Mouse (Mus musculus): Measurements from ENCODE around the gene Prkce. TPM values are rescaled to one million over a fixed set of nuclear protein-coding genes. Genes with fewer than 3 reads are reported as not detected.
A peak's percentile ranks its signal among the peaks of the same experiment; 100 is the strongest.

Gene Prkce
- total and polyA plus RNA-seq, 2 experiments from 2014 or later, result 50.8 to 55.8 TPM

DNA sequence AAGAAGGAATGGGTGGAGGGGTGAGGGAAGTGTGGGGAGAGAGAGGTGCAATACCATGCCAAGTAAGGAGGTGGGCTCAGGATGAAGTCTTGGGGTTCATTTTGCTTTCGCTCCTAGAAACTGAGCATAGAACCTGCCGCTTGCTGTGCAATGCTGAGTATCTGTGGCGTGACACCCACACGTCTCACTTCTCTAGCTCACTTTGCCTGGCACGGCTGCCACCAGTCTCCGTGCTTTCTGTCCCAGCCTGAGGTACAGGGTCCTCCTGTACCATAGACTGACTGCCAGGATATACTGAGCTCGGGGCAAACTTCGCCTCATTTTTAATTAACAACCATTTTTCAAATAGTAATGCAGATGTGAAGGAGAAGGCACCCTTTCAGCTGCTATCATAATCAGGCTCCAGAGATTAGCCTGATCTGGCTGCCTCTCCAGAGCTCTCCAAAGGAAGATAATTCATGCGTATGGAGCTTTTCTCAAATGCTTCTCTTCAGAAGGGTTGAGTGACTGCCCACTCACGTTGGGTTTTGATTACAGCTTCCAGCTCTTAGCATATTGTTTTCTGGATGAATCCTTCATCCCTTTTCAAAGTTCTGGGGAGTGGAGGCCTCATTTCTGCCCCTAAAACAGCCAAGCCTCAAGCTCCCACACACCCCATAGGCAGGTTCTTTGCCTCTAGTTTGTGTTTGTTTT, 253.2 kb downstream of the Prkce start:
- ATAC-seq, result no peak
- Histone ChIP-seq H3K4me2 (ENCODE audit: low read depth, low read length) (no peak overlapping the region), H3K4me3 (ENCODE audit: low read length) (no peak overlapping the region), H3K4me1 (ENCODE audit: insufficient read depth, low read length) (peaks cover 14% of the 10 kb centered on the region), H3K27me3 (ENCODE audit: insufficient read depth, low read length) (no peaks in the 10 kb centered on the region), H3K36me3 (ENCODE audit: insufficient read depth, low read length) (no peaks in the 10 kb centered on the region), H3K27ac (no peak overlapping the region), H3K9ac (replicated peaks; ENCODE audit: low read length) (no peak overlapping the region), H3K9me3 (ENCODE audit: low read length) (no peaks in the 10 kb centered on the region)
- no peak for TF ChIP-seq CTCF (IDR thresholded peaks at IDR 0.05; ENCODE audit: low read depth)
- DNase-seq (ENCODE audit: low spot score), result peak; percentile 26
- WGBS, result 71% methylated on average over 10 of the region's 10 CpGs

DNA sequence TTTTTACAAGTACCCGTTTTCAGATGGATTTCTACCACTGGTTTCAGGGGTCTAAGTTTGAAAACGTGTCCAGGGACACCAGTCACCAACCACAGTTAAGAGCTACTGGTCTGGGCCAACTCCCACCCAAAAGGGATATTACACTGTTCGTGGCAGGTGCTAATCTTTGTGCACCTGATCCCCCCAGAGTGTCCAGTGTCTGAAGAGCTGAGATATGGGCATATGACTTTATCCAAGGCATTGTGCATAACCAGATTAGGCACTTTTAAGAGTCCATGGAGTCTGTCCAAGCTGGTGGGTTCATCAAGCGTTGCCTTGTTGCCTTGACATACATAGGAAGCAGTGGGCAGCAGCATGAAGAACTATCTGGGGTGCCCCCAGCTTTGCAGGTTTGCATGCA, 254.4 kb downstream of the Prkce start:
- Histone ChIP-seq H3K36me3 (ENCODE audit: insufficient read depth, low read length) (no peaks in the 10 kb centered on the region), H3K9me3 (ENCODE audit: low read length) (no peaks in the 10 kb centered on the region), H3K4me2 (ENCODE audit: low read depth, low read length) (no peak overlapping the region), H3K9ac (replicated peaks; ENCODE audit: low read length) (no peak overlapping the region), H3K27ac (no peak overlapping the region), H3K4me3 (ENCODE audit: low read length) (no peak overlapping the region), H3K4me1 (ENCODE audit: insufficient read depth, low read length) (peaks cover 4% of the 10 kb centered on the region; the same call in 1 of the 2 replicates), H3K27me3 (ENCODE audit: insufficient read depth, low read length) (no peaks in the 10 kb centered on the region)
- DNase-seq (ENCODE audit: low spot score), result no peak
- TF ChIP-seq CTCF (IDR thresholded peaks at IDR 0.05; ENCODE audit: low read depth), result no peak
- 89% methylated on average over 4 of the region's 4 CpGs for WGBS
- no peak for ATAC-seq

DNA sequence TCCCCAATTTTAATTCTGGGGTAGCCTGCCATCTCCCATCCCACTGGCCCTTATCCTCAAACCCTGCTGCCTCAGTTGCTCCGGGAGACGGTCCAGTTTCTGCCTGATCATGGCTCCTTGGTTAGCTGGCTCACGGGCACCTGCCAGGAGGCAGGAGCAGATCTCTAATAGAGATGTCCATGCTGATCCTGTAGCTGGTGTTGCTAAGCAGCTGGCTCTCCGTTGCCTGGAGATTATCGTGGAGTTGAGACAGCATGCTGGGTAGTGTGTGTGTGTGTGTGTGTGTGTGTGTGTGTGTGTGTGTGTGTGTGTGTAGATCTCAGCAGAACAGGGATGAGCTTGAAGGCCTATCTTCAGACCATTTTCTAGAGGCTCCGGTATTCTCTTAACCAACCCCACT, 262.3 kb downstream of the Prkce start:
- no peak for TF ChIP-seq CTCF (IDR thresholded peaks at IDR 0.05; ENCODE audit: low read depth)
- no peak overlapping the region for H3K4me2 ChIP-seq (ENCODE audit: low read depth, low read length)
- no peaks in the 10 kb centered on the region for H3K27me3 ChIP-seq (ENCODE audit: insufficient read depth, low read length)
- ATAC-seq, result peak; percentile 84
- no peak overlapping the region for H3K9ac ChIP-seq (replicated peaks; ENCODE audit: low read length)
- no peak overlapping the region for H3K27ac ChIP-seq
- H3K36me3 ChIP-seq (ENCODE audit: insufficient read depth, low read length), result no peaks in the 10 kb centered on the region
- DNase-seq (ENCODE audit: low spot score), result peak; percentile 70
- H3K9me3 ChIP-seq (ENCODE audit: low read length), result no peaks in the 10 kb centered on the region
- 49% methylated on average over 6 of the region's 6 CpGs for WGBS
- no peaks in the 10 kb centered on the region for H3K4me1 ChIP-seq (ENCODE audit: insufficient read depth, low read length)
- no peak overlapping the region for H3K4me3 ChIP-seq (ENCODE audit: low read length)

DNA sequence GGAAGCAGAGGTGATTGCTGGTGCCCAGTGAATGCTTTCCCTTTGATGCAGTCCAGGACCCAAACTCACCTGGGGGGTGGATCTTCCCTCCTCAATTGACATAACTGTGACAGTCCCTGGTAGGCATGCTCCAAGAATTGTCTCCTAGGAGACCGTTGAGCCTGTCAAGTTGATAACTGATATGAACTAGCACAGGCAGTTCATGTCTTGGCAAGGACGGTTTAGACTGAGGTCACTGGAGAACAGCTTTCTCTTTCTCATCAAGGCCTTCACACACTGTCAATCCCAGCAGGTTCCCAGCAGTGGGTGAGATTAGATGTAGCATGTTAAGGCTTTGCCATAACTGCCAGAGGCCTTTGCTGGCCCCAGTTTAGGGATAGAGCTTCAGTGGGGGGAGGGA, 265.5 kb downstream of the Prkce start:
- no peak for TF ChIP-seq CTCF (IDR thresholded peaks at IDR 0.05; ENCODE audit: low read depth)

DNA sequence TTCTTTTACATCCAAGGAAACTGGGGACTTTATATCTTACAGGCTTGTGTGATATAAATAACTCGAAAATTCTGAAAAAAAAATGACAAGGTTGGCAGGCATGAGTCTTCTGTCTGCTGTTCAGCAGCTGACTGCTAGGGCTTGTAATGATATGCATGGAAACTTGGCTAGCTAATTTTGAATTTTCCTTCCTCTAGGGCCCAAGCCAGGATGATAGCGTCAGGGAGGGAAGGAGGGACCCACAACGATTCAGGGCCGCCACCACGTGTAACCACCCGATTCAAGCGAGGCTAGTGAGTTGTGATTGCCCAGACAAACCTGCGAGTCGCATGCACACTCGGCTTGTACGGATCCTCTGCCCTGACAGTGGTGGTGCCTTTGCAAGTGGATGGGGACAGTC, 266.2 kb downstream of the Prkce start:
- no peak for ATAC-seq
- no peaks in the 10 kb centered on the region for H3K36me3 ChIP-seq (ENCODE audit: insufficient read depth, low read length)
- 76% methylated on average over 11 of the region's 11 CpGs for WGBS
- no peak for TF ChIP-seq CTCF (IDR thresholded peaks at IDR 0.05; ENCODE audit: low read depth)
- H3K27ac ChIP-seq, result no peak overlapping the region
- no peaks in the 10 kb centered on the region for H3K9me3 ChIP-seq (ENCODE audit: low read length)
- no peak for DNase-seq (ENCODE audit: low spot score)
- H3K4me2 ChIP-seq (ENCODE audit: low read depth, low read length), result no peak overlapping the region
- no peaks in the 10 kb centered on the region for H3K4me1 ChIP-seq (ENCODE audit: insufficient read depth, low read length)
- no peak overlapping the region for H3K9ac ChIP-seq (replicated peaks; ENCODE audit: low read length)
- no peaks in the 10 kb centered on the region for H3K27me3 ChIP-seq (ENCODE audit: insufficient read depth, low read length)
- no peak overlapping the region for H3K4me3 ChIP-seq (ENCODE audit: low read length)

More for the DNA sequence above, 265.5 kb downstream of the Prkce start:
- no peak for DNase-seq (ENCODE audit: low spot score)
- 58% methylated on average over 2 of the region's 2 CpGs for WGBS
- Histone ChIP-seq H3K27me3 (ENCODE audit: insufficient read depth, low read length) (no peaks in the 10 kb centered on the region), H3K36me3 (ENCODE audit: insufficient read depth, low read length) (no peaks in the 10 kb centered on the region), H3K27ac (no peak overlapping the region), H3K4me3 (ENCODE audit: low read length) (no peak overlapping the region), H3K4me1 (ENCODE audit: insufficient read depth, low read length) (no peaks in the 10 kb centered on the region), H3K9me3 (ENCODE audit: low read length) (no peaks in the 10 kb centered on the region), H3K9ac (replicated peaks; ENCODE audit: low read length) (no peak overlapping the region), H3K4me2 (ENCODE audit: low read depth, low read length) (no peak overlapping the region)
- no peak for ATAC-seq

DNA sequence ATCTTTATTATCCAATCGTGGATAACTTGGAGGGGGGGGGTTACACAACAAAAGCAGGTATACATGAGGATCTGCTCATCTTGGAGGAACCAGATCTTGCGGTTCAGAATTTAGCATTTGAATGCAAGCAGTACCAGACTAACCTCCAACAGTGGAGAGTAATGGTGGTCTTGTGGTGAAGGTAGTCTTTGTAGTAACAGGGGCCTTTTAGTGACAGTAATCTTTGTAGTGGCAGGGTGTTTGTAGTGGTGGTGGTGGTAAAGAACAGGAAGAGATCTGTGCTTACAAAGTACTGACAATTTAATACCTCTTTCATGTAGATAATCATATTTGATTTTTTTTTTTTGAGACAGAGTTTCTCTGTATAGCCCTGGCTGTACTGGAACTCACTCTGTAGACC, 267.2 kb downstream of the Prkce start:
- WGBS, result 62% methylated on average over 2 of the region's 2 CpGs
- Histone ChIP-seq H3K9ac (replicated peaks; ENCODE audit: low read length) (no peak overlapping the region), H3K4me2 (ENCODE audit: low read depth, low read length) (no peak overlapping the region), H3K4me3 (ENCODE audit: low read length) (no peak overlapping the region), H3K27ac (no peak overlapping the region), H3K36me3 (ENCODE audit: insufficient read depth, low read length) (no peaks in the 10 kb centered on the region), H3K27me3 (ENCODE audit: insufficient read depth, low read length) (no peaks in the 10 kb centered on the region), H3K9me3 (ENCODE audit: low read length) (no peaks in the 10 kb centered on the region), H3K4me1 (ENCODE audit: insufficient read depth, low read length) (no peaks in the 10 kb centered on the region)
- DNase-seq (ENCODE audit: low spot score) (no peak), ATAC-seq (no peak)
- no peak for TF ChIP-seq CTCF (IDR thresholded peaks at IDR 0.05; ENCODE audit: low read depth)

DNA sequence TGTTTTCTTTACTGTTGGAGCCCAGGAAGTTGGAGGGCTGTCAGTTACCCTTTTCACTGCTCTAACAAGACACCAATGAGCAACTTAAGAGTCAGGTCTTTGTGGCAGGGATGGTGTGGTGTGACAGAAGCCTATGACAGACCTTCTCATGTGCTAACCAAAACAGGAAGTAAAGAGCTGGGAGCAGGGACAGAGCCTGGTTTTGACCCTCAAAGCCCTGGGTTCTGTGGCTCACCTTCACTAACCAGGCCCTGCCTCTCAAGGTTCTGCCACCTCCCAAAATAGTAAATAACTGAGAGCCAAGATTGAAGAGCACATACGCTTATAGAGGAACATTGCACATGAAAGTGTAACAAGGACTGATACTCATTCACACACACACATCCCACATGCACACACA, 268.0 kb downstream of the Prkce start:
- Histone ChIP-seq H3K9me3 (ENCODE audit: low read length) (no peaks in the 10 kb centered on the region), H3K9ac (replicated peaks; ENCODE audit: low read length) (no peak overlapping the region), H3K4me1 (ENCODE audit: insufficient read depth, low read length) (no peaks in the 10 kb centered on the region), H3K4me2 (ENCODE audit: low read depth, low read length) (no peak overlapping the region), H3K27ac (no peak overlapping the region), H3K36me3 (ENCODE audit: insufficient read depth, low read length) (no peaks in the 10 kb centered on the region), H3K4me3 (ENCODE audit: low read length) (no peak overlapping the region), H3K27me3 (ENCODE audit: insufficient read depth, low read length) (no peaks in the 10 kb centered on the region)
- no peak for DNase-seq (ENCODE audit: low spot score)
- ATAC-seq, result no peak
- TF ChIP-seq CTCF (IDR thresholded peaks at IDR 0.05; ENCODE audit: low read depth), result no peak
- WGBS, result 100% methylated on average over 1 of the region's 1 CpGs
